In the genomic region with DNA sequence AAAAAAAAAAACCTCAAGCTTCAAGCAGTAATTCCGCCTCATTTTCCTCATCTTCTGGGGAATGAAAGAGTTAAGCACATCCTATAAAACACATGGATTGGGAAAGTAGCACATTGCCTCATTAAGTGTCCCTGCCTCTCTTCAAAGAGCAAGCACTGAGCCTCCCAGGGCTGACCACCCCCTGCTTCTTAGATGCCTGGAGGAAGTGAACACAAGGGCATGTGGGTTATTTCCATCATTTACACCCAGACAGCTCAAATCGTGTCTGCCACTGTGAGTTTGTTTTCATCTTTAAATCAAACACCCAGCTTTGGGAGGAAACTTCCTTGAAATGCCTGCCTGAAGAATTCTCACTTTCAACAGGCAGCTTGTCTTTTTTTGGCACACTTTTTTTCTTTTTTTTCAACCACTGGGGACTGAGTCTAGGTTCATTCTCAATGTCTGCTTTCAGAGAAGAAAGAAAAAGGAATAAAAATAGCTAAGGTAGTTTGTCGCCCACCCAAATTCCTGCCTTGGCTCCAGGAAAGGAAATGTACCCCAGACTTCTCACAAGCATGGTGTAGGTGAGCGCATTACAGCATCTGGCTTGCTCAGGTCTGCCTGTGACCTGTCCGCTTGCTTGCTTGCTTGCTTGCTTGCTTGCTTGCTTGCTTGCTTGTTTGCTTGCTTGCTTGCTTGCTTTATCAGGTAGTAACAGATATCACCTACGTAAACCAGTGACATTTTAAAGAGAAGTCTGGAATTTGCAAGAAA, we compare ENCODE assay signal across 27 mouse cellular contexts. TPM values are rescaled to one million over a fixed set of nuclear protein-coding genes. Genes with fewer than 3 reads are reported as not detected.
DNase-seq lines count a peak whose midpoint lies in the region; ATAC-seq and TF ChIP-seq lines count a peak whose summit lies in the region.
"Had no signal": no experiment of that assay in that cellular context is flagged by ENCODE, and none has a peak within 500 bp of the region (broad histone marks: within the 10 kb centered on the region; RNA-seq: fewer than 3 reads in every experiment).

No protein-coding gene starts in this region.

- no peak overlapping the region for H3K9ac ChIP-seq in forebrain, embryonic 13.5 days
- no peak overlapping the region for H3K9ac ChIP-seq in forebrain, embryonic 12.5 days
- H3K9ac ChIP-seq in liver, embryonic 13.5 days: no peak overlapping the region
- H3K9ac ChIP-seq in liver, postnatal 0 days (replicated peaks): no peak overlapping the region
- no peak overlapping the region for H3K9ac ChIP-seq in hindbrain, embryonic 14.5 days
- H3K9ac ChIP-seq: embryonic facial prominence, embryonic 13.5 days; forebrain, embryonic 15.5 days; hindbrain, embryonic 12.5 days; neural tube, embryonic 12.5 days had no signal

- no peak for DNase-seq in liver, embryonic 13.5 days
- DNase-seq in liver, postnatal 0 days: no peak
- peak; percentile 11 for DNase-seq in retina, postnatal 1 day
- no peak for DNase-seq in hindbrain, embryonic 14.5 days (ENCODE audit: low spot score)
- no peak for DNase-seq in Muller cell, postnatal 12 days (ENCODE audit: inconsistent ontology term)
- DNase-seq: adrenal gland, postnatal 25 days; cerebellum, adult 2 months; cerebellum, postnatal 36 days; heart, postnatal 10 days; liver; lung, adult 18-20 months; lung, postnatal 14 days; thymus, postnatal 4 days had no signal

- H3K27ac ChIP-seq in forebrain, embryonic 13.5 days: no peak overlapping the region
- no peak overlapping the region for H3K27ac ChIP-seq in forebrain, embryonic 12.5 days
- H3K27ac ChIP-seq in liver, embryonic 13.5 days: peak overlapping the region; percentile 21; the same call in 1 of the 2 replicates
- H3K27ac ChIP-seq in liver, postnatal 0 days (ENCODE audit: low read depth): no peak overlapping the region
- H3K27ac ChIP-seq in hindbrain, embryonic 14.5 days: no peak overlapping the region
- H3K27ac ChIP-seq: embryonic facial prominence, embryonic 13.5 days; forebrain, embryonic 15.5 days; hindbrain, embryonic 12.5 days; neural tube, embryonic 12.5 days had no signal

- H3K9me3 ChIP-seq in forebrain, embryonic 13.5 days (replicated peaks): no peaks in the 10 kb centered on the region
- no peaks in the 10 kb centered on the region for H3K9me3 ChIP-seq in forebrain, embryonic 12.5 days
- no peaks in the 10 kb centered on the region for H3K9me3 ChIP-seq in liver, embryonic 13.5 days (replicated peaks)
- no peaks in the 10 kb centered on the region for H3K9me3 ChIP-seq in liver, postnatal 0 days (ENCODE audit: low read length)
- H3K9me3 ChIP-seq in hindbrain, embryonic 14.5 days (ENCODE audit: control insufficient read depth, low read length): no peaks in the 10 kb centered on the region
- H3K9me3 ChIP-seq: embryonic facial prominence, embryonic 13.5 days; forebrain, embryonic 15.5 days; hindbrain, embryonic 12.5 days; neural tube, embryonic 12.5 days had no signal

- H3K4me3 ChIP-seq in forebrain, embryonic 13.5 days: no peak overlapping the region
- H3K4me3 ChIP-seq in forebrain, embryonic 12.5 days (replicated peaks): no peak overlapping the region
- no peak overlapping the region for H3K4me3 ChIP-seq in liver, embryonic 13.5 days (replicated peaks)
- no peak overlapping the region for H3K4me3 ChIP-seq in liver, postnatal 0 days (ENCODE audit: low read depth, low read length)
- no peak overlapping the region for H3K4me3 ChIP-seq in hindbrain, embryonic 14.5 days (replicated peaks; ENCODE audit: low read length)
- H3K4me3 ChIP-seq: embryonic facial prominence, embryonic 13.5 days; forebrain, embryonic 15.5 days; hindbrain, embryonic 12.5 days; neural tube, embryonic 12.5 days had no signal

- no peaks in the 10 kb centered on the region for H3K27me3 ChIP-seq in forebrain, embryonic 13.5 days
- H3K27me3 ChIP-seq in forebrain, embryonic 12.5 days: no peaks in the 10 kb centered on the region
- no peaks in the 10 kb centered on the region for H3K27me3 ChIP-seq in liver, embryonic 13.5 days
- no peaks in the 10 kb centered on the region for H3K27me3 ChIP-seq in liver, postnatal 0 days (ENCODE audit: insufficient read depth, low read length)
- no peaks in the 10 kb centered on the region for H3K27me3 ChIP-seq in hindbrain, embryonic 14.5 days (ENCODE audit: control insufficient read depth, insufficient read depth, low read length)
- H3K27me3 ChIP-seq: CH12.LX; embryonic facial prominence, embryonic 13.5 days; forebrain, embryonic 15.5 days; hindbrain, embryonic 12.5 days; neural tube, embryonic 12.5 days had no signal

- peaks cover 16% of the 10 kb centered on the region for H3K4me1 ChIP-seq in forebrain, embryonic 13.5 days
- peaks cover 10% of the 10 kb centered on the region for H3K4me1 ChIP-seq in forebrain, embryonic 12.5 days
- peaks cover 24% of the 10 kb centered on the region for H3K4me1 ChIP-seq in liver, embryonic 13.5 days (replicated peaks)
- H3K4me1 ChIP-seq in liver, postnatal 0 days (ENCODE audit: insufficient read depth): no peaks in the 10 kb centered on the region
- H3K4me1 ChIP-seq in hindbrain, embryonic 14.5 days (replicated peaks; ENCODE audit: control insufficient read depth, insufficient read depth, low read length): no peaks in the 10 kb centered on the region
- H3K4me1 ChIP-seq: embryonic facial prominence, embryonic 13.5 days had no signal

- peak; percentile 28; the same call in 1 of the 2 replicates for ATAC-seq in forebrain, embryonic 13.5 days
- no peak for ATAC-seq in forebrain, embryonic 12.5 days (ENCODE audit: low FRiP score)
- ATAC-seq in liver, embryonic 13.5 days (ENCODE audit: low read depth): no peak
- no peak for ATAC-seq in liver, postnatal 0 days
- peak; percentile 52 for ATAC-seq in erythroblast, adult 5-6 weeks (replicated peaks; ENCODE audit: low FRiP score, poor library complexity, severe bottlenecking)
- no peak for ATAC-seq in hindbrain, embryonic 14.5 days (ENCODE audit: low FRiP score)
- ATAC-seq: forebrain, embryonic 15.5 days; inflammation-experienced regulatory T-cells, adult 6 months had no signal

- TF ChIP-seq CTCF in liver, postnatal 0 days (IDR thresholded peaks at IDR 0.05; ENCODE audit: low read depth): no peak

- 63% methylated on average over 6 of the region's 6 CpGs for WGBS in forebrain, embryonic 13.5 days
- WGBS in forebrain, embryonic 12.5 days: 64% methylated on average over 6 of the region's 6 CpGs
- WGBS in liver, embryonic 13.5 days (ENCODE audit: insufficient replicate concordance): 56% methylated on average over 6 of the region's 6 CpGs
- WGBS in liver, postnatal 0 days (ENCODE audit: insufficient replicate concordance): 63% methylated on average over 6 of the region's 6 CpGs
- 74% methylated on average over 6 of the region's 6 CpGs for WGBS in hindbrain, embryonic 14.5 days

- TF ChIP-seq EP300 in liver, postnatal 0 days (IDR thresholded peaks at IDR 0.05; ENCODE audit: low read depth): no peak

- H3K36me3 ChIP-seq in forebrain, embryonic 13.5 days (ENCODE audit: poor library complexity, severe bottlenecking): no peaks in the 10 kb centered on the region
- no peaks in the 10 kb centered on the region for H3K36me3 ChIP-seq in forebrain, embryonic 12.5 days (replicated peaks)
- no peaks in the 10 kb centered on the region for H3K36me3 ChIP-seq in liver, embryonic 13.5 days
- H3K36me3 ChIP-seq in liver, postnatal 0 days (replicated peaks; ENCODE audit: insufficient read depth, low read length): no peaks in the 10 kb centered on the region
- no peaks in the 10 kb centered on the region for H3K36me3 ChIP-seq in hindbrain, embryonic 14.5 days (replicated peaks; ENCODE audit: control insufficient read depth, insufficient read depth)
- H3K36me3 ChIP-seq: embryonic facial prominence, embryonic 13.5 days; forebrain, embryonic 15.5 days; hindbrain, embryonic 12.5 days; neural tube, embryonic 12.5 days had no signal

- no peak overlapping the region for H3K4me2 ChIP-seq in forebrain, embryonic 13.5 days
- no peak overlapping the region for H3K4me2 ChIP-seq in forebrain, embryonic 12.5 days
- no peak overlapping the region for H3K4me2 ChIP-seq in liver, embryonic 13.5 days
- H3K4me2 ChIP-seq in liver, postnatal 0 days (ENCODE audit: low read depth, low read length): no peak overlapping the region
- no peak overlapping the region for H3K4me2 ChIP-seq in hindbrain, embryonic 14.5 days (replicated peaks)
- H3K4me2 ChIP-seq: embryonic facial prominence, embryonic 13.5 days; forebrain, embryonic 15.5 days; heart, embryonic 11.5 days; hindbrain, embryonic 12.5 days; neural tube, embryonic 12.5 days had no signal

RNA-seq across cellular contexts. Expression of gene Frem3, which starts 42.5 kb away (rescaled TPM):
- polyA plus RNA-seq in forebrain, embryonic 13.5 days (2015; fragmentation: Nextera tagmentation; extraction: Ambion mirVana): not detected in 2 replicates
- polyA plus RNA-seq in forebrain, embryonic 12.5 days (2016; fragmentation: Nextera tagmentation; extraction: Ambion mirVana): 0.03 TPM in 1 of 2 replicates, not detected in the other
- polyA plus RNA-seq in liver, embryonic 13.5 days (2015; fragmentation: Nextera tagmentation; extraction: Ambion mirVana): 0.18 and 0.20 TPM in 2 replicates
- 0.08 and 0.12 TPM in 2 replicates for polyA plus RNA-seq in liver, postnatal 0 days (2015; fragmentation: Nextera tagmentation; extraction: Ambion mirVana)
- total RNA-seq in erythroblast, adult 5-6 weeks (2015; ENCODE audit: low replicate concordance): 0.21 TPM in 1 of 2 replicates, not detected in the other
- total RNA-seq in erythroblast, adult 5-6 weeks (2017; ENCODE audit: low replicate concordance): 0.28 and 0.43 TPM in 2 replicates
- 0.24 and 0.27 TPM in 2 replicates for polyA plus RNA-seq in hindbrain, embryonic 14.5 days (2014; fragmentation: Nextera tagmentation; extraction: Ambion mirVana)
- total RNA-seq: adrenal gland, postnatal 25 days; CH12.LX; gastrocnemius, adult 18-20 months; gastrocnemius, postnatal 4 days; megakaryocyte, adult 5-6 weeks had no signal
- polyA plus RNA-seq: hindbrain, embryonic 12.5 days; inflammation-experienced regulatory T-cells, adult 6 months; small intestine, adult 2 months had no signal

Comparison
In these comparisons a context has a peak if more than half of its experiments do, and no peak if none do; other contexts are left out.
1. ATAC-seq: peak in forebrain, embryonic 13.5 days (single experiment) and erythroblast, adult 5-6 weeks (single experiment); none in forebrain, embryonic 12.5 days (single experiment), liver, embryonic 13.5 days (single experiment), liver, postnatal 0 days (single experiment) and hindbrain, embryonic 14.5 days (single experiment).